Mouse (Mus musculus) MEL (cell line): ENCODE measurements around the gene Igf2bp2. TPM values are rescaled to one million over a fixed set of nuclear protein-coding genes. Genes with fewer than 3 reads are reported as not detected.

Source experiments
- DNase-seq: peaks from one replicate; pipeline ENCODE4 v3.0.0; 2011; ENCODE audit warnings: low read depth, low spot score
- H3K27ac ChIP-seq: 2 replicates; pipeline ENCODE4 v1.5.1; 2012; ENCODE audit warnings: low read depth, mild to moderate bottlenecking, control low read depth, low read length, moderate library complexity; ENCODE audit not compliant: control insufficient read depth
- H3K27me3 ChIP-seq, 2 experiments: fragments of 150-350 bp in 1 of 2; sonication (generic) in 1 of 2; 2 replicates each; pipeline ENCODE4 v1.6.1; 2012; ENCODE audit warnings: low read length in 2 of 2, mild to moderate bottlenecking in 2 of 2, improper control_type of control experiment in 1 of 2, moderate library complexity in 1 of 2; ENCODE audit not compliant: insufficient read depth in 2 of 2, control insufficient read depth in 1 of 2
- H3K36me3 ChIP-seq, 2 experiments: 2 replicates each; pipeline ENCODE4 v1.6.1; 2012 to 2014; ENCODE audit warnings: low read length in 2 of 2, improper control_type of control experiment in 1 of 2, inconsistent platforms in 1 of 2, mild to moderate bottlenecking in 1 of 2; ENCODE audit not compliant: insufficient read depth in 2 of 2, control insufficient read depth in 1 of 2
- H3K4me1 ChIP-seq, 2 experiments: fragments of 150-350 bp in 1 of 2; sonication (generic) in 1 of 2; 2 replicates each; pipeline ENCODE4 v1.6.1; 2012; ENCODE audit warnings: low read length in 2 of 2, improper control_type of control experiment in 1 of 2, mild to moderate bottlenecking in 1 of 2; ENCODE audit not compliant: insufficient read depth in 2 of 2, control insufficient read depth in 1 of 2
- H3K4me3 ChIP-seq, 2 experiments: fragments of 150-350 bp in 1 of 2; sonication (generic) in 1 of 2; 2 replicates each; pipeline ENCODE4 v1.5.1; 2012; ENCODE audit warnings: low read depth in 2 of 2, low read length in 2 of 2, mild to moderate bottlenecking in 2 of 2, moderate library complexity in 2 of 2, control low read depth in 1 of 2, improper control_type of control experiment in 1 of 2; ENCODE audit not compliant: control insufficient read depth in 1 of 2, insufficient read depth in 1 of 2
- H3K79me2 ChIP-seq: 2 replicates; pipeline ENCODE4 v1.6.1; 2012; ENCODE audit warnings: mild to moderate bottlenecking, low read length, moderate library complexity; ENCODE audit not compliant: control insufficient read depth, poor library complexity, insufficient read depth
- H3K9ac ChIP-seq: 2 replicates; pipeline ENCODE4 v1.6.1; 2012; ENCODE audit warnings: low read depth, mild to moderate bottlenecking, control low read depth, low read length, moderate library complexity; ENCODE audit not compliant: control insufficient read depth, poor library complexity, severe bottlenecking
- H3K9me3 ChIP-seq: fragments of 150-350 bp; sonication (generic); replicated peaks from 2 replicates; pipeline ENCODE4 v1.6.1; 2012; ENCODE audit warnings: mild to moderate bottlenecking, low read length, improper control_type of control experiment, moderate library complexity; ENCODE audit not compliant: insufficient read depth
- CHD2 ChIP-seq: IDR thresholded peaks from 2 replicates; pipeline ENCODE4 v1.6.1; 2011; ENCODE audit warnings: low read length, improper control_type of control experiment
- ELF1 ChIP-seq: IDR thresholded peaks from 2 replicates; pipeline ENCODE4 v1.6.1; 2014; ENCODE audit warnings: low read depth, mild to moderate bottlenecking, inconsistent platforms, low read length, improper control_type of control experiment, moderate library complexity
- EP300 ChIP-seq, 2 experiments: IDR thresholded peaks; 2 replicates each; pipeline ENCODE4 v1.6.1; 2011; ENCODE audit warnings: improper control_type of control experiment in 2 of 2, low read length in 2 of 2, low read depth in 1 of 2, mild to moderate bottlenecking in 1 of 2
- GABPA ChIP-seq: IDR thresholded peaks from 2 replicates; pipeline ENCODE4 v1.6.1; 2012; ENCODE audit warnings: low read depth, mild to moderate bottlenecking, inconsistent platforms, low read length, improper control_type of control experiment, moderate library complexity
- HCFC1 ChIP-seq: IDR thresholded peaks from 2 replicates; pipeline ENCODE4 v1.6.1; 2012; ENCODE audit warnings: low read depth, mild to moderate bottlenecking, inconsistent platforms, low read length, improper control_type of control experiment, moderate library complexity
- MAX ChIP-seq: IDR thresholded peaks from 2 replicates; pipeline ENCODE4 v1.6.1; 2011; ENCODE audit warnings: low read length, improper control_type of control experiment
- MEF2A ChIP-seq: IDR thresholded peaks from 2 replicates; pipeline ENCODE4 v1.6.1; 2014; ENCODE audit warnings: low read depth, mild to moderate bottlenecking, inconsistent platforms, low read length, improper control_type of control experiment; ENCODE audit not compliant: poor library complexity, insufficient replicate concordance, severe bottlenecking; ENCODE audit errors: extremely low read depth
- MYB ChIP-seq: IDR thresholded peaks from 2 replicates; pipeline ENCODE4 v1.6.1; 2011; ENCODE audit warnings: mild to moderate bottlenecking, low read depth, low read length, improper control_type of control experiment
- POLR2AphosphoS2 ChIP-seq: IDR thresholded peaks from 2 replicates; pipeline ENCODE4 v1.6.1; 2011; ENCODE audit warnings: low read length, improper control_type of control experiment
- POLR2AphosphoS5 ChIP-seq: IDR thresholded peaks from 2 replicates; pipeline ENCODE4 v1.6.1; 2012; ENCODE audit warnings: low read depth, borderline replicate concordance, mild to moderate bottlenecking, inconsistent platforms, low read length, moderate library complexity, mixed read lengths
- RAD21 ChIP-seq: IDR thresholded peaks from 2 replicates; pipeline ENCODE4 v1.6.1; 2011; ENCODE audit warnings: mild to moderate bottlenecking, low read depth, low read length, improper control_type of control experiment
- RCOR1 ChIP-seq: IDR thresholded peaks from 2 replicates; pipeline ENCODE4 v1.6.1; 2012; ENCODE audit warnings: low read depth, mild to moderate bottlenecking, inconsistent platforms, low read length, improper control_type of control experiment
- SIN3A ChIP-seq: IDR thresholded peaks from 2 replicates; pipeline ENCODE4 v1.6.1; 2012; ENCODE audit warnings: low read length, improper control_type of control experiment, inconsistent platforms
- SMC3 ChIP-seq: IDR thresholded peaks from 2 replicates; pipeline ENCODE4 v1.6.1; 2011; ENCODE audit warnings: low read depth, low read length, improper control_type of control experiment
- TAL1 ChIP-seq: IDR thresholded peaks from 2 replicates; pipeline ENCODE4 v1.6.1; 2012; ENCODE audit warnings: mild to moderate bottlenecking, inconsistent platforms, low read length, moderate library complexity, mixed read lengths
- TCF12 ChIP-seq: IDR thresholded peaks from 2 replicates; pipeline ENCODE4 v1.6.1; 2014; ENCODE audit warnings: low read depth, mild to moderate bottlenecking, inconsistent platforms, low read length, improper control_type of control experiment, moderate library complexity
- USF1 ChIP-seq: IDR thresholded peaks from 2 replicates; pipeline ENCODE4 v1.6.1; 2014; ENCODE audit warnings: low read depth, mild to moderate bottlenecking, inconsistent platforms, low read length, improper control_type of control experiment, moderate library complexity
- ZNF384 ChIP-seq: IDR thresholded peaks from 2 replicates; pipeline ENCODE4 v1.6.1; 2012; ENCODE audit warnings: low read depth, mild to moderate bottlenecking, inconsistent platforms, low read length, improper control_type of control experiment
- polyA plus RNA-seq, 2 experiments: library from polyadenylated mRNA; stranded (reverse) in 1 of 2; unstranded in 1 of 2; fragments of >175 nt in 1 of 2; fragments of >200 nt in 1 of 2; gene quantifications; 2 replicates each; pipeline versions ENCODE4 v1.2.1 to v1.2.4; 2012; ENCODE audit warnings: low replicate concordance in 2 of 2, low read depth in 1 of 2; ENCODE audit not compliant: insufficient read length in 2 of 2, insufficient read depth in 1 of 2, missing spikeins in 1 of 2
- total RNA-seq: library from RNA; depleted of rRNA; stranded (reverse); fragments of 300-350 nt; gene quantifications from 2 replicates; pipeline ENCODE4 v1.2.3, GENCODE M21; 2012

Igf2bp2 gene
- total and polyA plus RNA-seq, 3 experiments, result 0.23 to 0.86 TPM; not detected in 1

DNA sequence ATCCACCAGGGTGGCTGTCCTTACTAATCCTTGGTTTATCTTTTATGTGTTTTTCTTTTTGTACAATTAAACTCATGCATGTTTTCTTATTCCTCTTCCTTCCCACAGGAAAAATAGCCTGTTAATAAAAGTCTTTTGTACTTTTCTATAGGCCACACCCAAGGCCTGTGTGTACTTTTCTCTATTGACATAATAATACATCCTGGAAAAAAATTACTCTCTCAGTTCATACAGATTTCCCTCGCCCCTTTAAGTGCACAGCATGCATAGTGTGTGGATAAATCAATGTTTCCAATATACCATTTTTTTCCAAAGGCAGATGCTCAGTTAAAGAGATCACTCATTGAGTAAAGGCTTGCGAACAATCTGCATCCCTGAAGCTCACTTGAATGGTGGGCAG is 14.9 kb upstream of the Igf2bp2 start:
- H3K4me3 ChIP-seq, result no peak overlapping the region
- no peak for DNase-seq
- H3K9ac ChIP-seq, result no peak overlapping the region
- TF ChIP-seq SIN3A (no peak), ZNF384 (no peak), GABPA (no peak), USF1 (no peak), TAL1 (no peak)
- H3K36me3 ChIP-seq, result no peaks in the 10 kb centered on the region
- no peaks in the 10 kb centered on the region for H3K4me1 ChIP-seq
- H3K79me2 ChIP-seq, result no peaks in the 10 kb centered on the region
- no peaks in the 10 kb centered on the region; a peak in 3 of 4 replicates for H3K27me3 ChIP-seq
- no peak overlapping the region for H3K27ac ChIP-seq
- H3K9me3 ChIP-seq, result no peaks in the 10 kb centered on the region

DNA sequence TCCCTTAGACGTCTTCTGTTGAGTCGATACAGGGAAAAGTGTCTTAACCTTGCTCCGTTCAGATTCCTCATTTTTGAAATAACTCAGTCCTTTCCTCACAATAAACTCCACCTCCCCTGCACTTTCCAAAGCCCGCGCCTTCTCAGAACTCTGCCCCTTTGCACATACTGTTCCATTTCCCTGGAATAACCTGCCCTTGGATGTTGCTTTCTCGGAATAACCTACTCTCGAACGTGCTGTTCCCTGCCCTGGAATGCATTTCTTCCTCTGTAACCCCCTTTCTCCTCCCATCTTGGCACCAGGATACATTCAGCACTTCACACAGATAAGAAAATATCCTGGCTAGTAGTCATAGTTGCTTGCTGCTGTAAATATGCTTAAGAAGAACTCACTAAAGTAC is 5.6 kb upstream of the Igf2bp2 start:
- H3K4me1 ChIP-seq, result no peaks in the 10 kb centered on the region
- H3K27ac ChIP-seq, result no peak overlapping the region
- H3K4me3 ChIP-seq, result no peak overlapping the region
- H3K79me2 ChIP-seq, result no peaks in the 10 kb centered on the region
- H3K9ac ChIP-seq, result no peak overlapping the region
- no peaks in the 10 kb centered on the region for H3K36me3 ChIP-seq
- DNase-seq, result no peak
- no peaks in the 10 kb centered on the region for H3K9me3 ChIP-seq
- peaks cover 0 to 2% of the 10 kb centered on the region in 2 experiments; a peak in 1 of 4 replicates for H3K27me3 ChIP-seq
- TF ChIP-seq TAL1, result no peak
- no peak for TF ChIP-seq MYB
- TF ChIP-seq CHD2, result no peak
- no peak for TF ChIP-seq SMC3
- TF ChIP-seq POLR2AphosphoS5, result no peak
- TF ChIP-seq EP300 (IDR thresholded peaks at IDR 0.05; ENCODE audit: low read depth in 1 of 2, low read length in 2 of 2), result no peak
- no peak for TF ChIP-seq MEF2A
- no peak for TF ChIP-seq ELF1
- TF ChIP-seq SIN3A, result no peak
- TF ChIP-seq RAD21, result no peak
- no peak for TF ChIP-seq HCFC1
- no peak for TF ChIP-seq POLR2AphosphoS2
- no peak for TF ChIP-seq MAX
- no peak for TF ChIP-seq RCOR1
- TF ChIP-seq TCF12, result no peak
